Mouse (Mus musculus) olfactory bulb, adult 2 months (tissue): ENCODE measurements around the gene Dcst2.

ENCODE experiments used
- CTCF ChIP-seq: fragments of 200-500 bp; IDR thresholded peaks from 2 replicates; pipeline ENCODE4 v1.5.1; 2012; ENCODE audit warnings: low read depth, mild to moderate bottlenecking, low read length, moderate library complexity; ENCODE audit not compliant: insufficient read depth
- POLR2A ChIP-seq: fragments of 200-500 bp; IDR thresholded peaks from 2 replicates; pipeline ENCODE4 v1.6.1; 2012; ENCODE audit warnings: mild to moderate bottlenecking, low read depth, low read length, moderate library complexity; ENCODE audit not compliant: insufficient read depth

DNA sequence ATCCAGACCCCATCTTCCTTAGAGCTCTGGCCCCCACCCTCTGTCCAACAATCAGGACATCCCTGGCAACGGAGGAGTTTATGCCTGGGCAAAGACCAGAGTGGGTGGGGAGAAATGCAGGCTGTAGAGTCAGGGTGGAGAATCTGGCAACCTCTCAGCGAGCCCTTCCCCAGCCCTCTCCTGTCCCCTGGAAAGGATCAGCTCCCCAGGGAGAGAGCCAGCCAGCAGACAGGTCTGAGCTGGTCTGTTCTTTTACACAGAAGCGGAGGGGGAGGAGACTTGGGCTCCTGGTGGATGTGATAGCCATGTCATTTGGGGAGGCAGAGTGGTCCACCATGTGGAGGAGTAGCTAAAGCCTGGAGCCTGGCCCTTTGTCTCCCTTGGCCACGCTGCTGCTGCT, 33.2 kb upstream of the Dcst2 start:
- TF ChIP-seq CTCF: no peak
- TF ChIP-seq POLR2A: no peak
